Mouse (Mus musculus): ENCODE results near the gene Alpl. TPM values are rescaled to one million over a fixed set of nuclear protein-coding genes. Genes with fewer than 3 reads are reported as not detected.

The Alpl gene
- polyA plus RNA-seq, 1 experiment from 2014 or later: 17.1 TPM

DNA sequence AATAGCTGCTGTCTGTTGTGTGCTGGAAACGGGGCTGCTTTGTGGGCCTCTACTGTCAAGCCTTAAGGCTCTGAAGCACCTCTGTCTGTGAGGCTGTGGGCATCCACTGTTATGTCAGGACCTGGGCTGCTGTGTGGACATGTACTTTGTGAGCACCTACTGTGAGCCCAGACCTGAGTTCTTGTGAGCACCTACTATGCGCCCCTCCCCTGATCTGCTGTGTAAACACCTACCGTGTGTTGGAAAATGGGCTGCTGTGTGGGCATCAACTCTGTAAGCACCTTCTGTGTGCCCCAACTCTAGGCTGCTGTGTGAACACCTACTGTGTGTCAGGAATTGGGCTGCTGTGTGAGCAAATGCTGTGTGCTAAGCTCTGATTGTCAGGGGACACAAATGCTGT is 74.0 kb downstream of the Alpl start:
- no peak overlapping the region for H3K27ac ChIP-seq (replicated peaks)
- H3K4me1 ChIP-seq: peaks cover 40% of the 10 kb centered on the region
- WGBS: 87% methylated on average over 3 of the region's 3 CpGs
- no peak overlapping the region for H3K4me2 ChIP-seq (replicated peaks)
- peaks cover 57% of the 10 kb centered on the region for H3K27me3 ChIP-seq
- ATAC-seq (ENCODE audit: low FRiP score, low read depth): no peak
- no peaks in the 10 kb centered on the region for H3K36me3 ChIP-seq
- H3K9me3 ChIP-seq: no peaks in the 10 kb centered on the region
- H3K9ac ChIP-seq (replicated peaks): no peak overlapping the region
- no peak overlapping the region for H3K4me3 ChIP-seq

GRCm38 (mm10) chr4:137721563-137721962 is 74.6 kb downstream of the Alpl start:
- WGBS: 90% methylated on average over 15 of the region's 15 CpGs

DNA sequence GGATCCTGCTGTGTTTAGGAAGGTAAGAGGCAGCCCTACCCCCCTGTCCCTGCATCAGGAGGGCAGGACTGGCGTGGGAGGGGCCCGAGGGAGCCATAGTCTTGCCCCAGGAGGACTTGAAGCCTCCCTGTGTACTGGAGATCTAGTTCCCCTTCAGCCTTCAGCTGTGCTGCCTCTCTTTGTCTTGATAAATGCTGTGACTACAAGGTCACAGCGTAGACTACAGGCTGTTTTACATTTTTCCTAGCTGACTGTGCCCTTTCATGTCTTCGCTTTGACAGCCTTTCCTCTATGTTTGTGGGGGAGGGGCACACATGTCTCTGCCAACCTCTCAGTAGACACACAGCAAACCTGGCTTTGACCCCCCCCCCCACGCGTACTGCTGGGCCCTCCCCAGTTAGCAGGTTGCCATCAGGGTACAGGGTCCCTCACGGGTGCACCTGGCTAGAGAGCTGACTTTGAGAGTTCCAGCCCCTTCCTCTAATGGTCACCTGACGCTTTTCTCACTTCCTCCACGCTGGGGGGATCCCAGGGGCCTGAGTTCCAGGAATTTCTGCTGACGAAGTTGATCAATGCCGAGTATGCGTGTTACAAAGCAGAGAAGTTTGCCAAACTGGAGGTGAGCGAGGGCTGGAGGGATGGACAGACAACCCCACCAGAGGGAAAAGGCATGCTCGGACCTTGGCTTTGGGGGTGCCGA is 76.7 kb downstream of the Alpl start:
- 33% methylated on average over 15 of the region's 15 CpGs for WGBS
- ATAC-seq (ENCODE audit: low FRiP score, low read depth): peak; percentile 59
- Histone ChIP-seq H3K36me3 (no peaks in the 10 kb centered on the region), H3K4me2 (replicated peaks) (peak overlapping the region; percentile 21), H3K4me3 (no peak overlapping the region), H3K9me3 (no peaks in the 10 kb centered on the region), H3K27ac (replicated peaks) (peak overlapping the region; percentile 76), H3K27me3 (peaks cover 49% of the 10 kb centered on the region), H3K9ac (replicated peaks) (peak overlapping the region; percentile 53; the same call in 1 of the 2 replicates), H3K4me1 (peaks cover 36% of the 10 kb centered on the region)

More at GRCm38 (mm10) chr4:137721563-137721962, 74.6 kb downstream of the Alpl start:
- H3K4me2 ChIP-seq (replicated peaks): no peak overlapping the region
- no peak overlapping the region for H3K9ac ChIP-seq (replicated peaks)
- H3K27ac ChIP-seq (replicated peaks): no peak overlapping the region
- H3K9me3 ChIP-seq: no peaks in the 10 kb centered on the region
- peaks cover 36% of the 10 kb centered on the region for H3K4me1 ChIP-seq
- H3K27me3 ChIP-seq: peaks cover 60% of the 10 kb centered on the region
- ATAC-seq (ENCODE audit: low FRiP score, low read depth): no peak
- no peaks in the 10 kb centered on the region for H3K36me3 ChIP-seq
- H3K4me3 ChIP-seq: no peak overlapping the region

- 79% methylated on average over 15 of the region's 15 CpGs for WGBS
- no peaks in the 10 kb centered on the region for H3K36me3 ChIP-seq
- peaks cover 22% of the 10 kb centered on the region for H3K4me1 ChIP-seq
- ATAC-seq (ENCODE audit: low FRiP score, low read depth): no peak
- H3K9me3 ChIP-seq: no peaks in the 10 kb centered on the region
- no peak overlapping the region for H3K4me3 ChIP-seq
- H3K27ac ChIP-seq (replicated peaks): no peak overlapping the region
- no peak overlapping the region for H3K4me2 ChIP-seq (replicated peaks)
- no peak overlapping the region for H3K9ac ChIP-seq (replicated peaks)
- peaks cover 31% of the 10 kb centered on the region for H3K27me3 ChIP-seq
Observed at GRCm38 (mm10) chr4:137717671-137718070, 78.5 kb downstream of the Alpl start.

- H3K27ac ChIP-seq (replicated peaks): no peak overlapping the region
- H3K9ac ChIP-seq (replicated peaks): no peak overlapping the region
- no peaks in the 10 kb centered on the region for H3K36me3 ChIP-seq
- ATAC-seq (ENCODE audit: low FRiP score, low read depth): no peak
- H3K4me2 ChIP-seq (replicated peaks): no peak overlapping the region
- H3K4me1 ChIP-seq: peaks cover 20% of the 10 kb centered on the region
- WGBS: 63% methylated on average over 7 of the region's 7 CpGs
- no peak overlapping the region for H3K4me3 ChIP-seq
- H3K9me3 ChIP-seq: no peaks in the 10 kb centered on the region
- peaks cover 30% of the 10 kb centered on the region for H3K27me3 ChIP-seq
Observed at GRCm38 (mm10) chr4:137717005-137717404, 79.2 kb downstream of the Alpl start.

- 53% methylated on average over 8 of the region's 8 CpGs for WGBS
- no peak overlapping the region for H3K27ac ChIP-seq (replicated peaks)
- no peaks in the 10 kb centered on the region for H3K9me3 ChIP-seq
- H3K4me1 ChIP-seq: peaks cover 8% of the 10 kb centered on the region
- H3K36me3 ChIP-seq: no peaks in the 10 kb centered on the region
- no peak overlapping the region for H3K4me3 ChIP-seq
- H3K9ac ChIP-seq (replicated peaks): no peak overlapping the region
- no peak overlapping the region for H3K4me2 ChIP-seq (replicated peaks)
- no peak for ATAC-seq (ENCODE audit: low FRiP score, low read depth)
- peaks cover 32% of the 10 kb centered on the region for H3K27me3 ChIP-seq
Observed at GRCm38 (mm10) chr4:137714020-137714624, 82.1 kb downstream of the Alpl start.

DNA sequence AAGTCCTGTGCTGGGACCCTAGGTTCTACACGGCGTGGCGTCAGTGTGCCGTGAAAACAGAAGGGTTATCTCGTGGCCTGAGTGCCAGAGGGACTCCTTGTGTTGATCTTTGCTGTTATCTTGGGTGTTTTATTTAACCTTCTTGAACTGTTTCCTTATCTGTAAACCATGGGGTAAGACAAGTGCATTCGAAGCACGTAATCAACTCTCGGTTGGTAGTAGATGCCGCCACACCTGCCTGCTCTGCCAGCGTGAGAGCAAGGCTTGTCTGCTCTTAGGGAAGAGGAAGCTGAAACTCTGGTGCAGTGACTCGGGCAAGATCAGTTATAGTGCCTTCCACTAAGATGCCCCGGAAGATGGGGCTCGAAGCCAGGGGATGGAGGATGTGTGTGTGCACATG is 83.2 kb downstream of the Alpl start:
- Histone ChIP-seq H3K27me3 (peaks cover 42% of the 10 kb centered on the region), H3K4me2 (replicated peaks) (no peak overlapping the region), H3K36me3 (no peaks in the 10 kb centered on the region), H3K9me3 (no peaks in the 10 kb centered on the region), H3K4me3 (no peak overlapping the region), H3K4me1 (peaks cover under 1% of the 10 kb centered on the region; the same call in 1 of the 2 replicates), H3K9ac (replicated peaks) (no peak overlapping the region), H3K27ac (replicated peaks) (no peak overlapping the region)
- no peak for ATAC-seq (ENCODE audit: low FRiP score, low read depth)
- WGBS: 90% methylated on average over 13 of the region's 13 CpGs

DNA sequence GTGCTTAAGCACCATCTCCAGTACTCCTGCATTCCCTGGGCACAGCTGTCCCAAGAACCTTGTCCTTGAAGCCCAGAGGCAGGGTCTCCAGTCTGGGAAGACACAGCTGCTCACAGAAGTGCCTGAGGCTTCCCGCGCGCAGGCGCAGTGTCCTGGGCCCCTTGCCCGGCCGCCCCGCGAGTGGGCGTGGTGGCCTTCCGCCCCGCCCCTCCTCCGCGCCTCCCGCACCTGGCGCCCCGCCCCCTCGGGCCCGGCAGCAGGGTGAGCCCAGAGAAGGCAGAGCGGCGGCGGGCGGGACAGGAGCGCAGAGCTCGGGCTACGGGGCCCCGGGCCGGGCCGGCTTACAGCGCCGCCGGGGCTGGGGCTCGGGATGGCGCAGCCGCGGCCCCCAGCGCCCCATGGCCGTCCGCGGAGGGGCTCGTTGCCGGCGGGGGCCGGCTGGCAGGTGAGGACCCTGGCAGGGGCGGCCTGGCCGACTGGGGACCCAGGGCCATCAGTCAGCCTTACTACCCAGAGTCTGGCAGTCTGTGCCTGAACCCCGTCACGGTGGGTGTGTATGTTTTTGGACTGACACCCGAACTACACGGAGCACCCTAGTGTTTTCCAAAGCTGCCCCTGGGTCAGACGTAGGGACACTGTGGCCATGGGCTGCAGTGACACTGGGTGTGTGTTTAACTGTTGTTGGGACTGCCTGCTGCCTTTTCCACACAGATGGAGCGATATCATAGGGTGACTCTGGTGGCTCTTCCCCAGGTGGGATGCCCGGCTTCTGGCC is 88.8 kb downstream of the Alpl start:
- H3K27ac ChIP-seq (replicated peaks): peak overlapping the region; percentile 39
- peak overlapping the region; percentile 64 for H3K4me3 ChIP-seq
- peaks cover 37% of the 10 kb centered on the region for H3K27me3 ChIP-seq
- 5% methylated on average over 41 of the region's 52 CpGs for WGBS
- no peaks in the 10 kb centered on the region for H3K9me3 ChIP-seq
- H3K4me1 ChIP-seq: peaks cover 25% of the 10 kb centered on the region
- peak; percentile 88 for ATAC-seq (ENCODE audit: low FRiP score, low read depth)
- peak overlapping the region; percentile 91 for H3K4me2 ChIP-seq (replicated peaks)
- H3K9ac ChIP-seq (replicated peaks): peak overlapping the region; percentile 79
- H3K36me3 ChIP-seq: no peaks in the 10 kb centered on the region

GRCm38 (mm10) chr4:137706510-137706909 is 89.7 kb downstream of the Alpl start:
- peak; percentile 13; the same call in 1 of the 2 replicates for ATAC-seq (ENCODE audit: low FRiP score, low read depth)
- Histone ChIP-seq H3K9me3 (no peaks in the 10 kb centered on the region), H3K36me3 (no peaks in the 10 kb centered on the region), H3K4me1 (peaks cover 25% of the 10 kb centered on the region), H3K27me3 (peaks cover 37% of the 10 kb centered on the region), H3K9ac (replicated peaks) (peak overlapping the region; percentile 79; the same call in 1 of the 2 replicates), H3K4me2 (replicated peaks) (peak overlapping the region; percentile 91), H3K4me3 (no peak overlapping the region), H3K27ac (replicated peaks) (peak overlapping the region; percentile 39)
- 74% methylated on average over 7 of the region's 7 CpGs for WGBS

DNA sequence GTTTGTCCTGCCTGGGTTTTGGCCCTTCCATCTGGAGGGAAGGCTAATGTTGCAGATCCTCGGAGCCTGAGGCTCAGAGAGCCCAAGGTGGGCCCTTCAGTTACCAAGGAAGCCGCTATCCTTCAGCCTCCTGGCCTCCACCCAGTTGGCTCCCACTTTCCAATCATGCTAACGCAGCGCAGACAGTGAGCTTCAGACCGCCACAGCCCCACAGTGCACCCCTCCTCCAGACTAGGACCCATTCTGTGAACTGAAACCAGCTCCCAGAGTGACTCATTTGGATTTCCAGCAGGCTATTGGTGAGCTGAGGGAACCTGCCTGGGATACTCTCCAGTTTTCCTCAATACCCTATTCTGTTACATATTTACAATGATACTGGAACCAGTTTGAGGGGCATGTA is 90.8 kb downstream of the Alpl start:
- Histone ChIP-seq H3K4me2 (replicated peaks) (no peak overlapping the region), H3K4me3 (no peak overlapping the region), H3K9me3 (no peaks in the 10 kb centered on the region), H3K4me1 (peaks cover 25% of the 10 kb centered on the region), H3K27me3 (peaks cover 31% of the 10 kb centered on the region), H3K36me3 (no peaks in the 10 kb centered on the region), H3K27ac (replicated peaks) (no peak overlapping the region), H3K9ac (replicated peaks) (no peak overlapping the region)
- 75% methylated on average over 5 of the region's 5 CpGs for WGBS
- ATAC-seq (ENCODE audit: low FRiP score, low read depth): no peak

DNA sequence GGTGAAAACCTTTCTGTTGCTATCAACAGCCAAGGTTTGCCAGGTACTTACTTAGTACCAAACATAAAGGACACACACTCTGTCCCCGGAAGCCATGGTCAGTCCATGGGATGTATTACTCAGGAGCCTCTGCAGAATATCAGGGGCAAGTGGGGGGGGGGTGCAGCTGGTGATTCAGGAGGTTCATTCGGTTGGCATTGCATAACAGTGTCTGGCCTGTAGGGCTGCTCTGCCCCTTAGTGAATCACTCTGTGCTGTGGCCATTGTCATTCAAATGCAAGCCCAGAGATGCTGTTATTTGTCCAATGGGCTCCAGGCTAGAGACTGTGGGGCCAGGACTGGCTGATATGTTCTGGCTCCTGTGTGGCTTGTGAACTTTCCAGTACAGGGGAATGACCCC is 91.6 kb downstream of the Alpl start:
- Histone ChIP-seq H3K27ac (replicated peaks) (no peak overlapping the region), H3K4me3 (no peak overlapping the region), H3K4me2 (replicated peaks) (no peak overlapping the region), H3K27me3 (peaks cover 23% of the 10 kb centered on the region), H3K36me3 (no peaks in the 10 kb centered on the region), H3K9ac (replicated peaks) (no peak overlapping the region), H3K9me3 (no peaks in the 10 kb centered on the region), H3K4me1 (peaks cover 25% of the 10 kb centered on the region)
- WGBS: 54% methylated on average over 2 of the region's 2 CpGs
- no peak for ATAC-seq (ENCODE audit: low FRiP score, low read depth)

- peaks cover 33% of the 10 kb centered on the region for H3K4me1 ChIP-seq
- H3K36me3 ChIP-seq: no peaks in the 10 kb centered on the region
- H3K4me3 ChIP-seq: no peak overlapping the region
- WGBS: 92% methylated on average over 5 of the region's 5 CpGs
- H3K27ac ChIP-seq (replicated peaks): no peak overlapping the region
- H3K9me3 ChIP-seq: no peaks in the 10 kb centered on the region
- no peak overlapping the region for H3K9ac ChIP-seq (replicated peaks)
- no peak overlapping the region for H3K4me2 ChIP-seq (replicated peaks)
- no peak for ATAC-seq (ENCODE audit: low FRiP score, low read depth)
- H3K27me3 ChIP-seq: peaks cover 8% of the 10 kb centered on the region
Observed at GRCm38 (mm10) chr4:137703077-137703476, 93.1 kb downstream of the Alpl start.
